Mouse (Mus musculus): ENCODE measurements around the gene Btg1.

Btg1 gene

GRCm38 (mm10) chr10:96616709-96617116, at the start of gene Btg1:
Gene Btg1, plus strand, starts transcription at chr10:96617006.
- DNase-seq (ENCODE audit: low spot score in 2 of 2): peak; percentile 100

- DNase-seq (ENCODE audit: low spot score in 2 of 2): no peak
These were observed 47.3 kb upstream of the Btg1 start for GRCm38 (mm10) chr10:96569469-96569868.

DNA sequence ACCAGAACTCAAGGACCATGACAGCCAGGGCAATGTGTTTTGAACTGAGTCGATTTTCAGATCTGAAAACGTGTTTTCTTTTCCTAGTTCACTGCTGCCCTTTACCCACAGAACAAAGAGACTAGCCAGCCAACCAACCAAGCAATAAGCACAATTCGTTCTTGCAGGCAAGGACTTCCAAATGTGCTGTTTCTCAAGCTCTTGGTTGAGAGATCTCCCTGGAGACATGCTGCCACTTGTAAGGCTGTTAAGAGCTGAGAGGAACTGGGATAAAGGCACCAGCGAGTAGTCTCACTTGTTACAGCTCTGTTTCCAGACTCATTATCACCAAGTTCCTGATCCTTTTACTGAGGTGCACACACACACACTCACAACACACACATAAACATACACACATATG, 45.6 kb upstream of the Btg1 start:
- no peak for DNase-seq (ENCODE audit: low spot score in 2 of 2)

DNA sequence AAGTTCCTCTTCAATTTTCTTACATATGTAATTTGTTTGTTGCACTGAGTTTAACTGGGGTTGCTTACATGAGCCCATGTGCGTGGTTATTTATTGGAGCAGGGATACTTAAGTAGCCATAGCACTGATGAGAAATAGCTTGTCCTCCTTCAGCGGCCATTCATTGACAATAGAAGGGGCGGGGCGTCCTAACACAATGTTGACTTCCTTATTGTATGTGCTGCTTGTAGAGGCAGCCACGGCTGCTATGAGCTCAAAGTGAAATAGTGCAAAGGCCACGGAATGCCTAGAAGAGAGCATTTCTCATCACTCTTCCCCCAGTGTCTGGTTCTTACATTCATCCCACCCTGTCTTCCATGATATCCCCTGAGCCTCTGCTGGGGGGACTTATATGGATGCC, 42.0 kb upstream of the Btg1 start:
- DNase-seq (ENCODE audit: low spot score in 2 of 2): no peak

- no peak for DNase-seq (ENCODE audit: low spot score in 2 of 2)
These were observed 41.5 kb upstream of the Btg1 start for GRCm38 (mm10) chr10:96575338-96575737.

- no peak for DNase-seq (ENCODE audit: low spot score in 2 of 2)
These were observed 37.9 kb upstream of the Btg1 start for GRCm38 (mm10) chr10:96578924-96579323.

DNA sequence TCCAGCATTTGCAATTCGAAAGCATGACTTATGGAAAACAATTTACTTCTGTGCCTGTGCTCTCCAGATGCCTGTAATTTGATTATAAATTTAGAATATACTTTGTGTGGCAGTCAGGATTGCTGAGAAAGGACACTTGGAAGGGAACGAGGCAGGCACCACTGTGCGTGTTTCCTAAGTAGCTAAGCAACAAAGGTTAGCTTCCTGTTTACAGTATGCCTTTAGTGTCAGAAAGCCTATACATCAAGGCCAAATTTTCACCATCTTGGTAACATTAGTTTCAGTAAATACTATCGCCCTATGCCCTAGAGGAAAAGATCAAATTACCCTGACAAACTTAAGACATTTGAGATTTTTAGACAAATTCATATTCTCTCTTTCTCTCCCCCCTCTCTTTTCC, 37.4 kb upstream of the Btg1 start:
- no peak for DNase-seq (ENCODE audit: low spot score in 2 of 2)

DNA sequence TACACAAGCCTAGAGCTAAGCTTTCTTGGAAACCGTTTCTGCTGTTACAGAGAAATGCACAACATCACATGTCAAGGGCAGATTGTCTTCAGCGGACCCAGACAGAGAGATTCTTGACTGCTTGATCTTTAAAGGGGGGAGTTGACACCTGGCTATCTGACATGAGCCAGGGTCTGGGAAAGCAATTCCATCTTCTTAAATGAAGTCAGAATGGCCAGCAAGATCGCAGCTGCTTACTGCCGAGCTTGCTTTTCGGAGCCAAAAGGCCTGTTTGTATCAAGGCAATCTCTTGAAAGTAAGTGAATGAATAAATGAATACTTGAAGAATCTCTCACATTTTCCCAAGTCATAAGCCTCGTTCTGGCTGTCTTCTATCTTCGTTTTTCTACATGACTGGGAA, 36.6 kb upstream of the Btg1 start:
- no peak for DNase-seq (ENCODE audit: low spot score in 2 of 2)

DNA sequence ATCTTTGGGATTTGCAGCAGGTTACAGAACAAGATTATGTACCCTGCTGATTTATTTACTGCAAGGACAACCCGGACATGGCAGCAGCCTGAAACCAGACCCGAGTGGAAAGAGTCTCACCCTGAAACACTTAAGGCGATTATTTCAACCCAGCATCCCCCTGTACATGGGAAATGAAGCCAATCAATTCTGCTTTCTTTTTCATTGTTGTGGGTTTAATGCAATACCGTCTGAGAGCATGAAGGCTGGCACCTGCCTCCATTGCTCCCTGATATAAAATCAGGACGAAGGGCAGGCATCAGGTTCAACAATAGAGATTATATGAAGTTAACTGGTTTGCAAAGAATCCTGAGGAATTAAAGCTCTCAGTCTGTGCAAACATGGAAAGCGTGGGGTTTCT, 35.6 kb upstream of the Btg1 start:
- DNase-seq (ENCODE audit: low spot score in 2 of 2): no peak

DNA sequence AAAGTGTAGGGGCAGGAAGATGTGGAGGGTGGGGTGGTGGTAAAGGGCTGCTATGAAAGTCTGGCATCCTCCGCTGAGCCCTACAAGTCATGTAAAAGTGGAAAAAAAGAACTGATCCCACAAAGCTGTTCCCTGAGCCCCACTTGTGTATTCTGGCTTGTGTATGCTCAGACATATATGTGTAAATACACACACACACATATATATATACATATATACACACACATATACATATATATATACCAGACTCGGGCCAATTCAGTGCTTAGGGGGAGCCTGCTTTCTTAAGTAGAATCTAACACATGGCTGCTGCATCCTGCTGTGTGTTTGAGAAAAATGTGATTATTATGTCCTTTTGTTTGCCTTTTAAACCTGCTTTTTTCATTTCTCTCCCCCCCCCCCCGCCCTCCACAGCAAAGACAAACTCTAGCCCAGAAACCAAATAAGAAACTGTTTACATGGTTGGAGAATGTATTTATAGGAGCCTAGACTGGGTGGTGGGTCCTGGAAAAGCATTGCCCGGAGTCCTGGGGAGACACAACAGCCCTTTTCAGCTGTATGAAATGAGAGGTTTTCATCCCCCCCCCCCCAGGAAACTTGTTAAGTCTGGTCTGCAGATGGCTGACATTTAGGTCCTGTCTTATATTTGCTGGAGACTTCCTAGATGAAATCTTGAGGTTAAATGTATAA, 30.5 kb upstream of the Btg1 start:
- DNase-seq (ENCODE audit: low spot score in 2 of 2): no peak

GRCm38 (mm10) chr10:96586881-96587217, 30.0 kb upstream of the Btg1 start:
- DNase-seq (ENCODE audit: low spot score in 2 of 2): no peak

GRCm38 (mm10) chr10:96588233-96588632, 28.6 kb upstream of the Btg1 start:
- no peak for DNase-seq (ENCODE audit: low spot score in 2 of 2)

- DNase-seq (ENCODE audit: low spot score in 2 of 2): no peak
These were observed 27.0 kb upstream of the Btg1 start for GRCm38 (mm10) chr10:96589781-96590180.

DNA sequence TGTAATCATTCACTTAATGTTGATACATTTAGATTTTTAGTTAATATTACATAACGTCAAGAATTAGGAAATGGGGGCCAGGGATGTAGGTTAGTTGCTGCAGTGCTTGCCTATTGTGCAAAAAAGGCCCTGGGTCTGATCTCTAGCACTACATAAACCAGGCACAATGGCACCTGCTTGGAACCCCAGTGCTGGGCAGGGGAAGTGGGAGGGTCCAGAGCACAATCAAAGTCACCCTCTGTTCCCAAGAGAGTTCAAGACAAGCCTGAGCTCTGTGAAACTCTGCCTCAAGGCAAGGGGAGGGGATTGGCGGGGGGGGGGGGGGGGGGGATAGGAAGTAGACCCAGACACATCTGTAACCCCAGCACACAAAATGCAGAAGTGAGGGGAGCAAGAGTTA, 24.7 kb upstream of the Btg1 start:
- no peak for DNase-seq (ENCODE audit: low spot score in 2 of 2)

DNA sequence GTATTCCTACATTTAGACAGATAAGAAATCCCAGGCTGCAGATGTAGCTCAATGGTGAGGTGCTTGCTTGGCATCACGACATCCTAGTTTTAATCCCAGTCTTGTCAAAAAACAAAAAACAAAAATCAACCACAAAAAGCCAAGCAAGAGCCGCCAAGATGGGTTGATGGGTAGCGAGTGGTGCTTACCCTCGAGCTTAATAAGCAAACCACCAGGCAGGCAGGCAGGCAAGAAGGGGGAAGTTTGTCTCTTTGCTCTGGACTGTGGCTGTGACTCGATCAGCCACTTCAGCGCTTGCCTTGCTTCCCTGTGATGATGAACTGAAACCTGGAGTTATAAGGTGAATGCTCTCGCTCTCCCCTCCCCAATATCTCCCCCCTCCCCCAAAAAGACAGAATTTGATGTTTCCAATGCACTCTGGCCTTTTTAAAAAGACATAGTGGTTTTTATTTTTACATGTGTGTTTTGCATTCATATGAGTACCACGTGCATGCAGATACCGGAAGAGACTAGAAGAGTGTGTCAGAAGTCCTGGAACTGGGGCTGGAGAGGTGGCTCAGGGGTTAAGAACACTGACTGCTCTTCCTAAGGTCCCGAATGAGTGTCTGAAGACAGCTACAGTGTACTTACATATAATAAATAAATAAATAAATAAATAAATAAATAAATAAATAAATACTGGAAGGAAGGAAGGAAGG, 21.2 kb upstream of the Btg1 start:
- no peak for DNase-seq (ENCODE audit: low spot score in 2 of 2)

DNA sequence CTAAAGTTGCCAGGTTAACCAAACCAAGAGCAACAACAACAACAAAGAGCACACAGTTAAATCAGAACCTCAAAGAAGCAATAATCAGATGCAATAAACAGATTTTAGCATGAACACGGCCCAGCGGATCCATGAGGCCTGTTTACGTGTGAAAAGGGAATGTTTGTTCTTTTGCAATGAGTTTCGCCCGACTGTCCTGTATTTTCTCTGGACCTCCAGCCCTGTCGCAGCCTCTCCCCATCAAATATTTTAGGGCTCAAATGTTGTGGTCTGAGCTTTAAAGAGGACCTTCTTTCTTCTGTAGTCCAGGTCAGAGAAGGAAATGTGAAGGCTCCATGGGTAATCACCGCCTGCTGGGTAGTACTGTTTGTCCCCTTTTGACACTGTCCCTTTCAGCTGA, 20.4 kb upstream of the Btg1 start:
- no peak for DNase-seq (ENCODE audit: low spot score in 2 of 2)

GRCm38 (mm10) chr10:96599641-96600040, 17.2 kb upstream of the Btg1 start:
- DNase-seq (ENCODE audit: low spot score in 2 of 2): no peak

GRCm38 (mm10) chr10:96601670-96602069, 15.1 kb upstream of the Btg1 start:
- no peak for DNase-seq (ENCODE audit: low spot score in 2 of 2)

DNA sequence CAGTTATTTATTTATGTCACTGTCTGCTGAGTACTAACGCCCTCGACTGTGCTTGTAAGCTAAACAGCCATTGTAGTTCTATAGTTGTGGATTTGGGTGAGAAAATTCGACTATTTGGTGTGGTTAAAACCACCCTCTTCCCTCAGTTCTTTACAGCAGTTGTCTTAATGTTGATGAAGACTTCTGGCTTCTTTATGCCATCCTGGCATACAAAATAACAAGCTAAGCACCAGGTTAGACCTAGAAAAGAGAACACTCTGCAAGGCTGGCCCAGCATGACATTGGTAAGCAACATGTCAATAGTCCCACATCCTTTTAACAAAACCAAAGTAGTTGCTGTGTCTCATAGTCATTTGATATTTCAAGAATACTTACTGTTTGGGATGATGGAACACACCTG, 14.5 kb upstream of the Btg1 start:
- no peak for DNase-seq (ENCODE audit: low spot score in 2 of 2)

GRCm38 (mm10) chr10:96605168-96605567, 11.6 kb upstream of the Btg1 start:
- no peak for DNase-seq (ENCODE audit: low spot score in 2 of 2)

- no peak for DNase-seq (ENCODE audit: low spot score in 2 of 2)
These were observed 10.9 kb upstream of the Btg1 start for GRCm38 (mm10) chr10:96605856-96606255.

DNA sequence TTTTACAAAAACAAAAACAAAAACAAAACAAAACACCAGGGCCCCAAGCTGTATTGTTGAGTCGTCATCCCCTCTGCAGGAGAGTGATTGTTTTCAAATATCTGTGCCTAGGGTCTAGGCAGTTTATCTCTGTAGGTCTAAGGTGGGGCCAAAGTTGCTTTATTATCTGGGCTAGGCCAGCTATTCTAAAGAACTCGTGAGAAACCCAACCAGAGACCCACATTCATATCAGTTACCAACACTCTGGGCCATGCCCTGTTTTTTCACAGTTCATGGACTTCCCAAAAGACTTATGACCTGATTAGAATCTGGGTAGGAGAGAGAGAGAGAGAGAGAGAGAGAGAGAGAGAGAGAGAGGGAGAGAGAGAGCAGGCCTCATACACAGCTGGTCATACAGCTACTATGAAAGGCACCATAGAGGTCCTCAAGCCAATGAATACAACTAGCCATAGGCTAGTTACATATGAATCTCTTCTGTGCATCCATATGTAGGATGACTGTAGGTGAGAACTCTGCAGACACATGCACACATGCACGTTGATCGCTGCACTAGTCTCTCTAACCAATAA, 9.1 kb upstream of the Btg1 start:
- DNase-seq (ENCODE audit: low spot score in 2 of 2): no peak

Data from thymus, postnatal 10 days (tissue).